Mouse (Mus musculus) kidney, embryonic 14.5 days (tissue): ENCODE data around the gene Gm10912. TPM values are rescaled to one million over a fixed set of nuclear protein-coding genes. Genes with fewer than 3 reads are reported as not detected.
A peak's percentile ranks its signal among the peaks of the same experiment; 100 is the strongest.
"Not testable (repeated sequence)": the region's sequence is repeated elsewhere in the genome, so short reads cannot be mapped to it uniquely, and the experiment has no call there.

Experiments used
- ATAC-seq: fragments of 200-750 bp; cut with Nextera tagmentation; 2 replicates; pipeline ENCODE4 v1.8.0; 2017; ENCODE audit warnings: moderate number of reproducible peaks, mild to moderate bottlenecking, moderate TSS enrichment, moderate library complexity; ENCODE audit not compliant: low FRiP score, low TSS enrichment
- H3K27ac ChIP-seq: fragments of 300-500 bp; sonication (generic); 2 replicates; pipeline ENCODE4 v1.5.1; 2014; ENCODE audit warnings: low read depth, mild to moderate bottlenecking, low read length, moderate library complexity, mixed read lengths
- H3K27me3 ChIP-seq: fragments of 300-500 bp; sonication (generic); 2 replicates; pipeline ENCODE4 v1.6.1; 2014; ENCODE audit warnings: mild to moderate bottlenecking, low read length; ENCODE audit not compliant: control insufficient read depth, insufficient read depth
- H3K36me3 ChIP-seq: fragments of 300-500 bp; sonication (generic); 2 replicates; pipeline ENCODE4 v1.6.1; 2014; ENCODE audit warnings: low read length, mixed read lengths; ENCODE audit not compliant: control insufficient read depth, insufficient read depth
- H3K4me1 ChIP-seq: fragments of 300-500 bp; sonication (generic); 2 replicates; pipeline ENCODE4 v1.6.1; 2014; ENCODE audit warnings: low read length, mixed read lengths; ENCODE audit not compliant: control insufficient read depth, insufficient read depth
- H3K4me2 ChIP-seq: fragments of 300-500 bp; sonication (generic); replicated peaks from 2 replicates; pipeline ENCODE4 v1.6.1; 2014; ENCODE audit warnings: low read depth, mild to moderate bottlenecking, low read length
- H3K4me3 ChIP-seq: fragments of 300-500 bp; sonication (generic); 2 replicates; pipeline ENCODE4 v1.5.1; 2014; ENCODE audit warnings: mild to moderate bottlenecking, low read length
- H3K9ac ChIP-seq: fragments of 300-500 bp; sonication (generic); 2 replicates; pipeline ENCODE4 v1.6.1; 2014; ENCODE audit warnings: low read depth, mild to moderate bottlenecking, low read length, moderate library complexity
- H3K9me3 ChIP-seq: fragments of 300-500 bp; sonication (generic); 2 replicates; pipeline ENCODE4 v1.6.1; 2016; ENCODE audit warnings: low read length; ENCODE audit not compliant: control insufficient read depth
- WGBS: fragments of 180-500 bp; shearing (Covaris S2); extraction: QIAGEN DNeasy Blood & Tissue Kit; methylation state at CpG from one replicate; pipeline ENCODE4 v1.1.7; 2014; 5-methylcytosine and 5-hydroxymethylcytosine counted together
- polyA plus RNA-seq: library from polyadenylated mRNA; unstranded; fragments of >200 nt; fragmentation: Nextera tagmentation; extraction: Ambion mirVana; gene quantifications from 2 replicates; pipeline ENCODE4 v1.2.1, GENCODE M21; 2014

Gene Gm10912
- not detected in 2 replicates for polyA plus RNA-seq

- H3K36me3 ChIP-seq, H3K4me3 ChIP-seq, H3K27ac ChIP-seq, H3K4me2 ChIP-seq, H3K27me3 ChIP-seq, ATAC-seq, H3K9me3 ChIP-seq, H3K9ac ChIP-seq, H3K4me1 ChIP-seq: not testable (repeated sequence)
- WGBS: 82% methylated on average over 6 of the region's 6 CpGs
These were observed at the start of gene Gm10912 for GRCm38 (mm10) chr2:104065526-104065925. TSS of gene Gm10912 (plus strand) at chr2:104065826.

DNA sequence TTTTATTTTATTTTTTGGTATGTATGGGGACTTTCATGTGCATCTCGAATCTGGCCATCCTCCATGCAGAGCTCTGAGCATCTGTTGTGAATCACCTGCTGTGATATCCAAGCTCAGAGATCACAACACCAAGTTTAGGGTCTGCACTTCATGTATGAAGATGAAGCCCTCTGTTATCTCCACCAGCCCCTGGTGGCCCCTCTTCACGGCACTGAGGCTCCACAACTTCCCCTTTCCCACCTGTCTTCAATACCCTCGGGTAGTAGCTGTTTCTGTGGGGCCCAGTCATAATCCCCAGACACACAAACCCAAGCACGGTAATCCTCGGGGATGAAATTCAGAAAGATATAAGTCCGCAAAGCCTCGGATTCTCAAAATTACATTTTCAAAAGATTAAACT, 42.5 kb upstream of the Gm10912 start:
- Histone ChIP-seq H3K4me1 (no peaks in the 10 kb centered on the region), H3K4me2 (no peak overlapping the region), H3K27ac (no peak overlapping the region), H3K36me3 (no peaks in the 10 kb centered on the region), H3K9ac (no peak overlapping the region), H3K9me3 (no peaks in the 10 kb centered on the region), H3K4me3 (no peak overlapping the region), H3K27me3 (no peaks in the 10 kb centered on the region)
- no peak for ATAC-seq
- 86% methylated on average over 7 of the region's 7 CpGs for WGBS

- no peak overlapping the region for H3K4me2 ChIP-seq
- H3K36me3 ChIP-seq: no peaks in the 10 kb centered on the region
- H3K9me3 ChIP-seq: no peaks in the 10 kb centered on the region
- no peaks in the 10 kb centered on the region for H3K27me3 ChIP-seq
- WGBS: 94% methylated on average over 4 of the region's 4 CpGs
- no peak overlapping the region for H3K9ac ChIP-seq
- H3K4me1 ChIP-seq: peaks cover 11% of the 10 kb centered on the region
- no peak overlapping the region for H3K27ac ChIP-seq
- no peak for ATAC-seq
- no peak overlapping the region for H3K4me3 ChIP-seq
These were observed 41.0 kb upstream of the Gm10912 start for GRCm38 (mm10) chr2:104024656-104025055.

DNA sequence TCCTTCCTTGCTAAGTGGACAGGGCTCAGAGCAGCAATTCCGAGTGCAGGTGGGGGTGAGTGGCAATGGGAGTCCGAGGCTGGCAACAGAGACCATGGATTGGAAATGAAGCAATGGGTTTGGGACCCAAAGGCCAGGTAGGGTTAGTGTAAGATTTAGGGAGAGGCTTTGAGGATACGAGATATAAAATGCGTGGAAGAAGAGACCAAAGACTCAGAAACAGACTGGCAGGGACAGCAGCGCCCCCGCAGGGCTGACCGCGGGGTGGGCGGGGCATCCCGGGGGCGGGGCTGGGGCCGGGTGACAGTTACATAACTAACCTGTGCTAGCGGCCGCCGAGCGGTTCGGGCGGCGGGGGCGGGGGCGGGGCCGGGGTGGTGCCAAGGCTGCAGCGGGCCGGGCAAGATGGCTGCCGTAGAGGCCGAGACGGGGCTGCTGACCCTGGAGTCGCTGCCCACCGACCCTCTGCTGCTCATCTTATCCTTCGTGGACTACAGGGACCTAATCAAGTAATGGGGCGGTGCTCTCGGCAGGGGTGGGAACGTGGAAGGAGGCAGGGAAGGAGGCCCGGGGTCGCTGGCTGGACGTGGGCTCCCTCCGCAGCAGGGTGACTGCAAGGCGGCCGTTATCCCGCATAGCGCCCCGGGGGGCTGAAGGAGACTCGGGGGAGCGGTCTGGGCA, 38.0 kb upstream of the Gm10912 start, which contains the start of gene Fbxo3:
Fbxo3 (plus strand) TSS at position 264 of the 681 bp plus-strand sequence.
- ATAC-seq: peak; percentile 96
- Histone ChIP-seq H3K27me3 (no peaks in the 10 kb centered on the region), H3K4me2 (peak within 1 kb of the TSS; percentile 84), H3K27ac (peak within 1 kb of the TSS; percentile 55; the same call in 1 of the 2 replicates), H3K9me3 (no peaks in the 10 kb centered on the region), H3K4me1 (peaks cover 14% of the 10 kb centered on the region), H3K36me3 (no peaks in the 10 kb centered on the region; the same call in 1 of the 2 replicates), H3K9ac (peak within 1 kb of the TSS; percentile 95), H3K4me3 (peak within 1 kb of the TSS; percentile 98)
- under 1% methylated on average over 42 of the region's 44 CpGs for WGBS

GRCm38 (mm10) chr2:104028139-104028723, 37.4 kb upstream of the Gm10912 start, which contains the start of gene 4931422A03Rik:
TSS of gene 4931422A03Rik (minus strand) at chr2:104028361.
- peaks cover 14% of the 10 kb centered on the region for H3K4me1 ChIP-seq
- peak within 1 kb of the TSS; percentile 98 for H3K4me3 ChIP-seq
- no peaks in the 10 kb centered on the region for H3K9me3 ChIP-seq
- H3K27ac ChIP-seq: peak within 1 kb of the TSS; percentile 55; the same call in 1 of the 2 replicates
- H3K36me3 ChIP-seq: no peaks in the 10 kb centered on the region; the same call in 1 of the 2 replicates
- peak within 1 kb of the TSS; percentile 84 for H3K4me2 ChIP-seq
- H3K9ac ChIP-seq: peak within 1 kb of the TSS; percentile 95
- under 1% methylated on average over 32 of the region's 32 CpGs for WGBS
- H3K27me3 ChIP-seq: no peaks in the 10 kb centered on the region
- ATAC-seq: no peak; the same call in 1 of the 2 replicates

DNA sequence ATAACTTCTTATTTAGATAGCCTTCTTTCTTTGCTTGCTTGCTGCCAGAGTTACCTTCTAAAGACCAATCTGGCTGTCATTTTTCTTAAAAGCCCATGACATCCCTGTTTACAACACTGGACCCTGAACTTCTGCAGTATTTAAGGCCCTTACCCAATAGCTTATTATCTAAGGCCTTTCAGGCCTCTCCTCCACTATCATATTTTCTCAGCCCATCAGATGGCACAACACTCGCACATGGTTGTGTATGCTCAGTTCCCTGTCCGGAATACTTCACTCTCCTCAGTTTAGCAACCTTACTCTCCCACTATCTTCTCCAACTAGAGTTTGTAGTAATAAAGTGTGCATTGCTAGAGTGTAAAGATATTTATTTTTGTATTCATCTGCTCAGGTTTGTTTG, 36.6 kb upstream of the Gm10912 start:
- 73% methylated on average over 2 of the region's 2 CpGs for WGBS
- peak overlapping the region; percentile 84 for H3K4me2 ChIP-seq
- no peaks in the 10 kb centered on the region for H3K9me3 ChIP-seq
- H3K4me1 ChIP-seq: peaks cover 14% of the 10 kb centered on the region
- H3K4me3 ChIP-seq: peak overlapping the region; percentile 98
- no peaks in the 10 kb centered on the region for H3K27me3 ChIP-seq
- peaks cover 6% of the 10 kb centered on the region; the same call in 1 of the 2 replicates for H3K36me3 ChIP-seq
- H3K27ac ChIP-seq: no peak overlapping the region
- H3K9ac ChIP-seq: no peak overlapping the region
- no peak for ATAC-seq

DNA sequence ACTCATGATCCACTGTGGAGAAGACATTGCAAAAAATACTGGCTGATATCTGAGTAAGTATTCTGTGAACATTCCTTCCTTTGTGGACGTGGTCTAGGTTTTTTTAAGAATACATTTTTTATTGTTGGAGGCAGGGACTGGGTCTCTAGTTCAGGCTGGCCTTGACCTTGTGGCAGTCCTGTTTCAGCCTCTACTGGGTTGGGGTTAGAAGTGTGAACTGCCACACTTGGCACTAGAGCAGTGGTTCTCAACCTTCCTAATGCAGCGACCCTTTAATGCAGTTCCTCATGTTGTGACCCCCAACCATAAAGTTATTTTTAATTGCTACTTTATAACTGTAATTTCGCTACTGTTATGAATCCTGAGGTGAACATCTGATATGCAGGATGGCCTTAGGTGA, 35.2 kb upstream of the Gm10912 start:
- no peaks in the 10 kb centered on the region for H3K27me3 ChIP-seq
- H3K27ac ChIP-seq: no peak overlapping the region
- no peak overlapping the region for H3K4me2 ChIP-seq
- 75% methylated on average over 3 of the region's 3 CpGs for WGBS
- peaks cover 10% of the 10 kb centered on the region; the same call in 1 of the 2 replicates for H3K36me3 ChIP-seq
- no peak overlapping the region for H3K4me3 ChIP-seq
- H3K4me1 ChIP-seq: peaks cover 14% of the 10 kb centered on the region
- H3K9me3 ChIP-seq: no peaks in the 10 kb centered on the region
- H3K9ac ChIP-seq: no peak overlapping the region
- ATAC-seq: no peak

- no peak for ATAC-seq
- Histone ChIP-seq H3K27me3 (no peaks in the 10 kb centered on the region), H3K27ac (no peak overlapping the region), H3K4me3 (no peak overlapping the region), H3K36me3 (peaks cover 26% of the 10 kb centered on the region), H3K9me3 (no peaks in the 10 kb centered on the region), H3K4me2 (no peak overlapping the region), H3K4me1 (peaks cover 14% of the 10 kb centered on the region), H3K9ac (no peak overlapping the region)
- 85% methylated on average over 3 of the region's 3 CpGs for WGBS
These were observed 33.6 kb upstream of the Gm10912 start for GRCm38 (mm10) chr2:104032056-104032455.
